Mouse (Mus musculus) myocyte (in vitro differentiated cells): ENCODE data around the gene Txnl4b. TPM values are rescaled to one million over a fixed set of nuclear protein-coding genes. Genes with fewer than 3 reads are reported as not detected.

Experiments used
- H3K27me3 ChIP-seq: one replicate; pipeline ENCODE4 v1.6.1; 2011; ENCODE audit not compliant: control insufficient read depth, insufficient read depth, insufficient read length
- H3K36me3 ChIP-seq: one replicate; pipeline ENCODE4 v1.6.1; 2011; ENCODE audit not compliant: control insufficient read depth, insufficient read depth
- H3K4me2 ChIP-seq: one replicate; pipeline ENCODE4 v1.6.1; 2011; ENCODE audit warnings: low read depth, control low read depth
- H3K4me3 ChIP-seq: one replicate; pipeline ENCODE4 v1.5.1; 2011; ENCODE audit warnings: mild to moderate bottlenecking, control low read depth, moderate library complexity
- H3K79me2 ChIP-seq: one replicate; pipeline ENCODE4 v1.6.1; 2011; ENCODE audit not compliant: control insufficient read depth, insufficient read depth
- H3ac ChIP-seq: one replicate; pipeline ENCODE4 v1.6.1; 2011; ENCODE audit not compliant: control insufficient read depth, insufficient read length
- CEBPB ChIP-seq: IDR thresholded peaks from 2 replicates; pipeline ENCODE4 v1.6.1; 2011; ENCODE audit warnings: mild to moderate bottlenecking, moderate library complexity; ENCODE audit not compliant: poor library complexity, insufficient read depth, severe bottlenecking
- E2F4 ChIP-seq: IDR thresholded peaks from one replicate; pipeline ENCODE4 v1.6.1; 2011; ENCODE audit warnings: mild to moderate bottlenecking, control low read depth, moderate library complexity; ENCODE audit not compliant: insufficient read depth
- MAX ChIP-seq: IDR thresholded peaks from one replicate; pipeline ENCODE4 v1.6.1; 2011; ENCODE audit warnings: low read depth, mild to moderate bottlenecking, control low read depth
- MYOD1 ChIP-seq, 3 experiments: IDR thresholded peaks; one replicate each; pipeline ENCODE4 v1.6.1; 2011; ENCODE audit warnings: control low read depth in 2 of 3, low read depth in 2 of 3, mild to moderate bottlenecking in 2 of 3, moderate library complexity in 1 of 3; ENCODE audit not compliant: insufficient read length in 2 of 3, control insufficient read depth in 1 of 3
- MYOG ChIP-seq, 3 experiments: IDR thresholded peaks; one replicate each; pipeline ENCODE4 v1.6.1; 2011; ENCODE audit warnings: control low read depth in 2 of 3, low read depth in 2 of 3, mild to moderate bottlenecking in 2 of 3; ENCODE audit not compliant: insufficient read length in 2 of 3, control insufficient read depth in 1 of 3, insufficient read depth in 1 of 3
- POLR2A ChIP-seq: IDR thresholded peaks from one replicate; pipeline ENCODE4 v1.6.1; 2011; ENCODE audit warnings: low read depth, mild to moderate bottlenecking, control low read depth, moderate library complexity; ENCODE audit not compliant: insufficient read length
- POLR2AphosphoS2 ChIP-seq: IDR thresholded peaks from one replicate; pipeline ENCODE4 v1.6.1; 2011; ENCODE audit warnings: low read depth, control low read depth; ENCODE audit not compliant: insufficient read length
- REST ChIP-seq: IDR thresholded peaks from one replicate; pipeline ENCODE4 v1.6.1; 2011; ENCODE audit warnings: mild to moderate bottlenecking, control low read depth, moderate library complexity; ENCODE audit not compliant: insufficient read depth, insufficient read length
- SRF ChIP-seq: IDR thresholded peaks from one replicate; pipeline ENCODE4 v1.6.1; 2011; ENCODE audit warnings: low read depth; ENCODE audit not compliant: control insufficient read depth, insufficient read length
- TCF12 ChIP-seq: IDR thresholded peaks from one replicate; pipeline ENCODE4 v1.6.1; 2011; ENCODE audit warnings: mild to moderate bottlenecking, control low read depth; ENCODE audit not compliant: poor library complexity, insufficient read depth, severe bottlenecking
- TCF3 ChIP-seq: IDR thresholded peaks from one replicate; pipeline ENCODE4 v1.6.1; 2011; ENCODE audit warnings: low read depth, control low read depth; ENCODE audit not compliant: insufficient read length
- USF1 ChIP-seq: IDR thresholded peaks from one replicate; pipeline ENCODE4 v1.6.1; 2011; ENCODE audit warnings: low read depth, mild to moderate bottlenecking, control low read depth, moderate library complexity
- polyA plus RNA-seq: library from polyadenylated mRNA; unstranded; fragments of >200 nt; fragmentation: generic; extraction: Trizol; gene quantifications from one replicate; pipeline ENCODE4 v1.2.1, GENCODE M21; 2012; ENCODE audit warnings: missing spikeins

The Txnl4b gene
- polyA plus RNA-seq, 1 experiment, result 6.9 TPM

GRCm38 (mm10) chr8:109608271-109609152 lies 42.8 kb downstream of the Txnl4b start, which contains the start of gene Dhodh:
Gene Dhodh, minus strand, starts transcription at chr8:109608673.
- no peaks in the 10 kb centered on the region for H3K36me3 ChIP-seq
- H3K27me3 ChIP-seq, result peaks cover 4% of the 10 kb centered on the region
- TF ChIP-seq MYOD1 (IDR thresholded peaks at IDR 0.05; ENCODE audit: control insufficient read depth in 1 of 3, insufficient read length in 2 of 3, low read depth in 2 of 3), result peak in 2 of 3 experiments; percentile 43 to 53
- peak; percentile 1 to 69 (median 18) for TF ChIP-seq MYOG (IDR thresholded peaks at IDR 0.05; ENCODE audit: control insufficient read depth in 1 of 3, insufficient read depth in 1 of 3, insufficient read length in 2 of 3, low read depth in 2 of 3)
- TF ChIP-seq POLR2A, result peak; percentile 92
- TF ChIP-seq CEBPB, result no peak
- TF ChIP-seq SRF, result peak; percentile 57
- peak; percentile 93 for TF ChIP-seq POLR2AphosphoS2
- H3ac ChIP-seq, result peak within 1 kb of the TSS; percentile 12
- no peaks in the 10 kb centered on the region for H3K79me2 ChIP-seq
- H3K4me2 ChIP-seq, result peak within 1 kb of the TSS; percentile 91
- peak within 1 kb of the TSS; percentile 78 for H3K4me3 ChIP-seq

GRCm38 (mm10) chr8:109609153-109609502 lies 43.4 kb downstream of the Txnl4b start:
- TF ChIP-seq MAX (no peak), POLR2AphosphoS2 (no peak), USF1 (no peak), REST (no peak), E2F4 (no peak), MYOD1 (IDR thresholded peaks at IDR 0.05; ENCODE audit: control insufficient read depth in 1 of 3, insufficient read length in 2 of 3, low read depth in 2 of 3) (peak in 1 of 3 experiments; percentile 25), MYOG (IDR thresholded peaks at IDR 0.05; ENCODE audit: control insufficient read depth in 1 of 3, insufficient read depth in 1 of 3, insufficient read length in 2 of 3, low read depth in 2 of 3) (peak in 1 of 3 experiments; percentile 47), POLR2A (no peak)
- H3K4me3 ChIP-seq, result peak overlapping the region; percentile 78
- peak overlapping the region; percentile 80 for H3K4me2 ChIP-seq
- H3K36me3 ChIP-seq, result no peaks in the 10 kb centered on the region
- H3K79me2 ChIP-seq, result no peaks in the 10 kb centered on the region
- peak overlapping the region; percentile 12 for H3ac ChIP-seq
- peaks cover 4% of the 10 kb centered on the region for H3K27me3 ChIP-seq

GRCm38 (mm10) chr8:109614243-109615210 lies 48.8 kb downstream of the Txnl4b start, which contains the start of gene Pkd1l3:
Gene Pkd1l3, plus strand, starts transcription at chr8:109614517.
- H3ac ChIP-seq, result no peak within 1 kb of the TSS
- H3K27me3 ChIP-seq, result peaks cover 4% of the 10 kb centered on the region
- H3K36me3 ChIP-seq, result no peaks in the 10 kb centered on the region
- no peak for TF ChIP-seq SRF
- TF ChIP-seq USF1, result no peak
- no peak for TF ChIP-seq CEBPB
- no peak for TF ChIP-seq MAX
- TF ChIP-seq POLR2A, result no peak
- no peak for TF ChIP-seq POLR2AphosphoS2
- TF ChIP-seq TCF3, result no peak
- TF ChIP-seq E2F4, result no peak
- TF ChIP-seq TCF12, result no peak
- no peak within 1 kb of the TSS for H3K4me3 ChIP-seq
- no peaks in the 10 kb centered on the region for H3K79me2 ChIP-seq
- peak within 1 kb of the TSS; percentile 38 for H3K4me2 ChIP-seq

GRCm38 (mm10) chr8:109615569-109615968 lies 49.9 kb downstream of the Txnl4b start:
- H3K4me2 ChIP-seq, result no peak overlapping the region

More at GRCm38 (mm10) chr8:109615569-109615968, 49.9 kb downstream of the Txnl4b start:
- Histone ChIP-seq H3ac (no peak overlapping the region), H3K79me2 (no peaks in the 10 kb centered on the region), H3K4me3 (no peak overlapping the region), H3K36me3 (no peaks in the 10 kb centered on the region), H3K27me3 (peaks cover 4% of the 10 kb centered on the region)
- TF ChIP-seq CEBPB, result no peak
- no peak for TF ChIP-seq POLR2A
- no peak for TF ChIP-seq MYOG (IDR thresholded peaks at IDR 0.05; ENCODE audit: control insufficient read depth in 1 of 3, insufficient read depth in 1 of 3, insufficient read length in 2 of 3, low read depth in 2 of 3)

Other genes with a start within 250 kb of the Txnl4b start
- gene Pmfbp1, start 71.9 kb upstream of the Txnl4b start, polyA plus RNA-seq, result not detected
- gene Dhx38, start within 50 bp of the Txnl4b start, polyA plus RNA-seq, result 19.3 TPM
- gene Hp, start 13.3 kb downstream of the Txnl4b start, polyA plus RNA-seq, result not detected
- gene Dhodh, start 42.8 kb downstream of the Txnl4b start, polyA plus RNA-seq, result 16.7 TPM
- 0.14 TPM for gene Pkd1l3, start 48.6 kb downstream of the Txnl4b start, polyA plus RNA-seq
- gene Ist1, start 127.4 kb downstream of the Txnl4b start, polyA plus RNA-seq, result 44.1 TPM
- gene Zfp821, start 139.7 kb downstream of the Txnl4b start, polyA plus RNA-seq, result 10.7 TPM
- gene Atxn1l, start 171.8 kb downstream of the Txnl4b start, polyA plus RNA-seq, result 11.0 TPM
- gene Ap1g1, start 212.7 kb downstream of the Txnl4b start, polyA plus RNA-seq, result 21.1 TPM